Mouse (Mus musculus) forebrain, postnatal 0 days (tissue): ENCODE results near the gene Lrrtm3. TPM values are rescaled to one million over a fixed set of nuclear protein-coding genes. Genes with fewer than 3 reads are reported as not detected.

Experiments
- ATAC-seq: fragments of 200-750 bp; cut with Nextera tagmentation; 2 replicates; pipeline ENCODE4 v1.8.0; 2017; ENCODE audit warnings: mild to moderate bottlenecking, moderate library complexity
- DNase-seq: peaks from one replicate; pipeline ENCODE4 v3.0.0-alpha.2; 2015
- H3K27ac ChIP-seq: fragments of 300-500 bp; sonication (generic); 2 replicates; pipeline ENCODE4 v1.5.1; 2014; ENCODE audit warnings: low read depth, mild to moderate bottlenecking, antibody characterized with exemption, low read length, moderate library complexity, mixed read lengths
- H3K27me3 ChIP-seq: fragments of 300-500 bp; sonication (generic); 2 replicates; pipeline ENCODE4 v1.6.1; 2014; ENCODE audit warnings: mild to moderate bottlenecking, low read length, mixed read lengths; ENCODE audit not compliant: insufficient read depth
- H3K36me3 ChIP-seq: fragments of 300-500 bp; sonication (generic); 2 replicates; pipeline ENCODE4 v1.6.1; 2014; ENCODE audit warnings: mild to moderate bottlenecking, moderate library complexity; ENCODE audit not compliant: insufficient read depth
- H3K4me1 ChIP-seq: fragments of 300-500 bp; sonication (generic); 2 replicates; pipeline ENCODE4 v1.6.1; 2014; ENCODE audit warnings: antibody characterized with exemption; ENCODE audit not compliant: insufficient read depth
- H3K4me2 ChIP-seq: fragments of 300-500 bp; sonication (generic); 2 replicates; pipeline ENCODE4 v1.6.1; 2014; ENCODE audit warnings: low read depth, mild to moderate bottlenecking, moderate library complexity
- H3K4me3 ChIP-seq: fragments of 300-500 bp; sonication (generic); 2 replicates; pipeline ENCODE4 v1.5.1; 2014; ENCODE audit warnings: low read depth, low read length, mixed read lengths
- H3K9ac ChIP-seq: fragments of 300-500 bp; sonication (generic); 2 replicates; pipeline ENCODE4 v1.6.1; 2014; ENCODE audit warnings: mild to moderate bottlenecking
- H3K9me3 ChIP-seq: fragments of 300-500 bp; sonication (generic); 2 replicates; pipeline ENCODE4 v1.6.1; 2016; ENCODE audit warnings: low read length
- CTCF ChIP-seq: sonication (generic); IDR thresholded peaks from 2 replicates; pipeline ENCODE4 v1.5.1; 2016; ENCODE audit warnings: antibody characterized with exemption, control low read depth, low read depth
- WGBS: fragments of 180-500 bp; shearing (Covaris S2); extraction: QIAGEN DNeasy Blood & Tissue Kit; methylation state at CpG from one replicate; pipeline ENCODE4 v1.1.7; 2014; 5-methylcytosine and 5-hydroxymethylcytosine counted together
- polyA plus RNA-seq: library from polyadenylated mRNA; unstranded; fragments of >200 nt; fragmentation: Nextera tagmentation; extraction: Ambion mirVana; gene quantifications from 2 replicates; pipeline ENCODE4 v1.2.1, GENCODE M21; 2015
- total RNA-seq: library from RNA; depleted of rRNA; stranded (reverse); fragments of >200 nt; gene quantifications from 2 replicates; pipeline ENCODE4 v1.2.3, GENCODE M21; 2014

Gene Lrrtm3
- total and polyA plus RNA-seq, 2 experiments from 2014 or later: 25.8 to 26.0 TPM

DNA sequence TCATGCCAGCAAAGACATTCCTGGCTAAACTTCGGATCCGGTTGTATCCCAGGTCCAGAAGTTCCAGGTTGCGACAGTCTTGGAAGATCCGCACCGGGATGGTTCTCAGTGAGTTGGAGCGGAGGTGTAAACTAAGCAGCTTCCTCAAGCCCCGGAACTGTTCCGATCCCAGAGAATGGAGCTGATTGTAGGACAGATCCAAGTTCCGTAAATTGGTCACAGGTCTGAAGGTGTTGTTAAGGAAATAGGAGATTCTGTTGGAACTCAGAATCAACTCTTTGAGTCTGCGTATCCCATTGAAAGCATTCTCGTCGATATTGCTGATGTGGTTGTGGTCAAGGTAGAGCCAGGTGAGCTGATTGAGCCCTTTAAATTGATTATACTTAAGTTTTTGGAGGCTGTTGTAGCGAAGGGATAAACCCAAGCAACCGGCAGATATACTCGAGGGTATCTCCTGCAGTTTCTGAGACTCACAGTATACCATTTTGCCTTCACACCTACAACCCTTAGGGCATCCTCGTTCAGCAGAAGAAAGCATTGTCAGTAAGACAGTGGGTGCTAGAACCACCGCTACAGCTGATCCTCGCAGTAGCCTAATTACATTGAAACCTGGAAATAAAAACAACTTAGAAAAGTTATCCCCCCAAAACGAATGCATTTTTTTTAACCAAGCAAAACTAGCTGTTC lies 1.2 kb downstream of the Lrrtm3 start:
- TF ChIP-seq CTCF: no peak
- no peaks in the 10 kb centered on the region for H3K4me1 ChIP-seq
- 25% methylated on average over 19 of the region's 19 CpGs for WGBS
- H3K9ac ChIP-seq: peak overlapping the region; percentile 71
- no peak for ATAC-seq
- H3K4me2 ChIP-seq: peak overlapping the region; percentile 81
- DNase-seq: peak; percentile 50
- no peaks in the 10 kb centered on the region for H3K27me3 ChIP-seq
- no peaks in the 10 kb centered on the region for H3K9me3 ChIP-seq
- H3K4me3 ChIP-seq: peak overlapping the region; percentile 57
- no peaks in the 10 kb centered on the region for H3K36me3 ChIP-seq
- H3K27ac ChIP-seq: no peak overlapping the region

DNA sequence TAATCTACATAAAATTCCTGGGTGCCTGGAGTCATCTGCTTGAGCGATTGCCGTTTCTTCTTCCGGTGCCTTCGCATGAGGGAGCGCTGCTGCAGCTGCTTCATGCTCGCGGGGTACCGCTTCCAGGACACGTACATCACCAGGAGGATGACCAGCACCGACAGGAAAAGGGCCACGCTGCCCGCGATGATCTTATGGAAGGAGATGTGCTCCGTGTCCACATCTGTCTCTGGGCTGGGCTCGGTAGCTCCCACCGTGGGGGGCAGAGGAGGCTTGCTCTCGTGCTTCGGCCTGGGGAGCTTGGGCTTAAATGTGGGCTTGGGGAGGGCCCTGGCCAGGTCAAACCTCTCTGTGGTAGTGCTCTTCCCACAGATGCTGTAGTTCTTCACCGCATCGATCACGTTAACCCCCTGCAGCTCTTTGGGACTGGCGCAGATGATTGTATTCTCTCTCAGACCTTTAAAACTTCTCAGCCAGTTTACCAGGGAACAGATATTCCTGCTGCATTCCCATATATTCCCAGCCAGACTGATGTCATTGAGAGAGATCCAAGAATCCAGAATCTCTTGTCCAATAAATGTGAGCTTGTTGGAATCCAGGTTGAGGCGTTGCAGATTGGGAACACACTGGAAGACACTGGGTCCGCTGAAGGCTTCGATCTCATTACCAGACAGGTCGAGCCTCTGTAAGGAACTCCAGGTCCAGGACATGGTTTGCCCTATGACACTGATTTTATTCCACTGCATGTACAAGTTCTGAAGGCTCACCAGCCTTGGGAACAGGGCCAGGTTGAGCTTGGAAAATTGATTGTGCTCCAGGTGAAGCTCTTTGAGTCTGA lies 1.9 kb downstream of the Lrrtm3 start:
- TF ChIP-seq CTCF: no peak
- Histone ChIP-seq H3K4me1 (no peaks in the 10 kb centered on the region), H3K4me2 (peak overlapping the region; percentile 81), H3K9ac (peak overlapping the region; percentile 71), H3K4me3 (peak overlapping the region; percentile 57), H3K9me3 (no peaks in the 10 kb centered on the region), H3K27ac (peak overlapping the region; percentile 57), H3K36me3 (no peaks in the 10 kb centered on the region), H3K27me3 (no peaks in the 10 kb centered on the region)
- WGBS: 5% methylated on average over 26 of the region's 26 CpGs
- peak; percentile 66 for DNase-seq
- ATAC-seq: peak; percentile 34; the same call in 1 of the 2 replicates

DNA sequence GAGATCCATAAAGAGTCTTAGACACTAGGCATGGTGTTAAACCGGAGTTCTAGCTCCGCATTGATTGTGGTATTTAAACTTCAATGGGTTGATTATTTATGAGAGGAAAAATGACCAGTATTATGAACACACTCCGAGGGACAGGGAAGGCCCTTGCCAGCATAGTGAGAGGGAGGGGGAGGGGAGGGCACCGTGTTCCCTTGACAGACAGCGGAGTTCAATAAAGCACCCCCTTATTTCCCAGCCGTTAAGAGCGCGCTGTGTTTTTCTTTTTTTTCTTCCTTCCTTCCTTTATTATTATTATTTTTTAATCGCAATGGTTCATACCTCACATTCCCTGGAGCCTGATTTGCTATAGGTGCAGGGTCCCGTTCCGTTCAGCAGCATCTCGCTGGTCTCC lies 2.6 kb downstream of the Lrrtm3 start:
- DNase-seq (no peak), ATAC-seq (peak; percentile 5; the same call in 1 of the 2 replicates)
- Histone ChIP-seq H3K4me2 (peak overlapping the region; percentile 81), H3K4me1 (no peaks in the 10 kb centered on the region), H3K9me3 (no peaks in the 10 kb centered on the region), H3K4me3 (peak overlapping the region; percentile 57), H3K27me3 (no peaks in the 10 kb centered on the region), H3K9ac (peak overlapping the region; percentile 71), H3K36me3 (no peaks in the 10 kb centered on the region), H3K27ac (no peak overlapping the region)
- under 1% methylated on average over 12 of the region's 12 CpGs for WGBS
- TF ChIP-seq CTCF: no peak

DNA sequence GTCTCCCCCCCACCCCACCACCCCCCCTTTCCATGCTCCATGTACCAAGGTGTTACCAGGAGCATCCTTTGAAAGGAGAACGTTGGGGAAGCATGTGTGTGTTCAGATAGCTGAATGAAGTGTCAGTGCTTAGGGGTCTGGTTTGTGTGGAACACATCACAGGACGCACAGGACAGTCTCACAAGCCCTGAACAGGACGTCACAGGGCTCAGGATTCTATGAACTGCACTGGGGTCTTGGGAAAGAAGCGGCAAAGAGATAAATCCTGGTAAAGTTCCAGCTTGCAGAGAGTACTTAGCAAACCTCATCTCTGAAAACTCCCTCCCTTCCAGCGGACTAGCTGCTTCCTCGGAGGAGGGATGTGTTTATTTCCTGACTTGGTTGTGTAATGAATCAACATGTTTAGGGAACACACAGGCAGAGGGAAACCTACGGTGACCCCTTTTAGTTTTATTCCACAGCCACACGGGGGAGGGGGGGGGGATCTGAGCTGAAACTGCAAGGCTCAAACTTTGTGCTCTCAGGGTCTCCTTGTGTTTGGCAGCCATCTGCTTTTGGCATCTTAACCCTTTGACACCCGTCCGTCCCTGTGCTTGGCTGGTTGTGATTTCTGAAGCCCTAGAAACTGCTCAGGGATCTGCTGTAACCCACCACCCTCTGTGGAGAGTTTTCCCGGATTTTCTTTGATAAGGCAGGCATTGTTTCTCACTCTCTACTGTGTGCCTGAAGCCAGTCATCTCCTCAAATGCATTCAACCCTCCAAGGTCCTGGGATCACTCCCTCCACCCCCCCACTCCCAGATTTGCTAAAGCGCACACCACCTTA lies 3.3 kb downstream of the Lrrtm3 start:
- peak; percentile 52 for DNase-seq
- Histone ChIP-seq H3K4me1 (no peaks in the 10 kb centered on the region), H3K9ac (peak overlapping the region; percentile 71; the same call in 1 of the 2 replicates), H3K27me3 (no peaks in the 10 kb centered on the region), H3K27ac (no peak overlapping the region), H3K36me3 (no peaks in the 10 kb centered on the region), H3K9me3 (no peaks in the 10 kb centered on the region), H3K4me3 (peak overlapping the region; percentile 57), H3K4me2 (peak overlapping the region; percentile 81)
- TF ChIP-seq CTCF: no peak
- WGBS: 3% methylated on average over 12 of the region's 12 CpGs
- no peak for ATAC-seq

DNA sequence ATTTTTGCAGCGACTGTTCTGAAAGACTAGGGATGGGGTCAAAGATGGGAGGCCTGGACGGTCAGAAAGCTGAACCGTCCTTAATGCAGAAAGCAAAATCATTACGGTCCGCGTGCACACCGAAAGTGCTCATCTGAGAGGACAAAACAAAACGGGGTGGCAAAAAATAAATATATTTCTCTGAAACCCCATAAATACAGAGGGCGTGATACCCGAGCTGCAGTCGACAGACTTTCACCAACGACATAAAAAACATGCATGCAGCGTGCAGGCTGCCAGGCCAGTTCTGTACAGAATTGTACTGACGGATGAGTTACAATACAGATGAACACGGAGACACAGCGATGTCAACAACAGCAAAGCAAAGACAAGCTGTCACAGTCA lies 3.9 kb downstream of the Lrrtm3 start:
- 48% methylated on average over 16 of the region's 16 CpGs for WGBS
- no peaks in the 10 kb centered on the region for H3K36me3 ChIP-seq
- no peak overlapping the region for H3K27ac ChIP-seq
- no peaks in the 10 kb centered on the region for H3K4me1 ChIP-seq
- ATAC-seq: no peak
- peak overlapping the region; percentile 71; the same call in 1 of the 2 replicates for H3K9ac ChIP-seq
- H3K4me2 ChIP-seq: peak overlapping the region; percentile 81
- H3K9me3 ChIP-seq: no peaks in the 10 kb centered on the region
- peak overlapping the region; percentile 57 for H3K4me3 ChIP-seq
- H3K27me3 ChIP-seq: no peaks in the 10 kb centered on the region
- TF ChIP-seq CTCF: no peak
- DNase-seq: no peak

DNA sequence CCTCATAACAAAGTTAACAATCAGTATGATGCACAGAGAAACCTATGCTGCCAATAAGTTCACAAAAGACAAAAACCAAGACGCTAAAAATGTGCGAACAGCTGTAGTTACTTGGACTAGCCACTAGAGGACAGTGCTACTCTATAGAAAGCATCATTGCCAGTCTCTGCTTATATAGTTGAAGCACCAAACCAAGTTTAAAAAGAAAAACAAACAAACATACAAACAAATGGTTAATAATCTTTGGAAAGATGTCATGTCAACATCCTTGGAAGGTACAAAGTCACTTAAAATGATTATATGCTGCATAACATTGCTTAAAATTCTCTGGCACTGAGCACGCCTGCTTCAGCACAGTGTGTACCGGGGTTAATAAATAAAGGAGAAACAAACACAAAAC lies 5.6 kb downstream of the Lrrtm3 start:
- peak overlapping the region; percentile 57; the same call in 1 of the 2 replicates for H3K4me3 ChIP-seq
- H3K4me1 ChIP-seq: no peaks in the 10 kb centered on the region
- DNase-seq: peak; percentile 84
- no peaks in the 10 kb centered on the region for H3K9me3 ChIP-seq
- peak overlapping the region; percentile 81 for H3K4me2 ChIP-seq
- peak overlapping the region; percentile 22; the same call in 1 of the 2 replicates for H3K9ac ChIP-seq
- H3K27me3 ChIP-seq: no peaks in the 10 kb centered on the region
- H3K36me3 ChIP-seq: no peaks in the 10 kb centered on the region
- WGBS: 18% methylated on average over 4 of the region's 4 CpGs
- ATAC-seq: no peak
- no peak overlapping the region for H3K27ac ChIP-seq
- TF ChIP-seq CTCF: peak; percentile 100
